10 mouse cellular contexts compared by ENCODE assay signal in the genomic region with DNA sequence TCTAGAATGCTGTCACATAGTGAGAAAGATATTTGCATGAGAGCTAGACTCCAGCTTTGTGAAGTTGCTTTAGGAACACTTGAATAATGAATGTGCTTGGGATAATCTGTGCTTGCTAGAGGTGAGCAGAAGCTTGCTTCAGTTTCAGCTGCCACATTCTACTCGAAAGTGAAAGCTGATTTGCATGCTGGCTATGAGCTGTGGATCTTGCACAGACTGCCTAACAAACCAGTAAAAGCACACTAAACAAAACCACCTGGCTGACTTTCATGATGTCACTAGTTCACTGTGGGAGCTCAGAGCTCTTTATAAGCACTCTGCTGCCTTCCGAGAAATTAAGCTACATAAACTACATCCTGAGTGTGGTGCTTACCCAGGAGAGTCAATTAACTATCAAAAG.
A peak's percentile ranks its signal among the peaks of the same experiment; 100 is the strongest.
DNase-seq lines count a peak whose midpoint lies in the region; ATAC-seq lines count a peak whose summit lies in the region.
"Had no signal": no experiment of that assay in that cellular context is flagged by ENCODE, and none has a peak within 500 bp of the region (broad histone marks: within the 10 kb centered on the region; RNA-seq: fewer than 3 reads in every experiment).

No protein-coding gene starts in this region.

- H3K9ac ChIP-seq in limb, embryonic 11.5 days (ENCODE audit: low read length) = no peak overlapping the region
- H3K9ac ChIP-seq: liver, embryonic 14.5 days had no signal

- intact Hi-C loops in left cerebral cortex, postnatal 36 days (cut with DNase I) = no loop called here

- no peak overlapping the region; the same call in 1 of the 2 replicates for H3K27ac ChIP-seq in limb, embryonic 11.5 days (replicated peaks; ENCODE audit: low read depth, low read length)
- H3K27ac ChIP-seq: liver, embryonic 14.5 days had no signal

- no peaks in the 10 kb centered on the region for H3K36me3 ChIP-seq in limb, embryonic 11.5 days (ENCODE audit: control insufficient read depth, insufficient read depth, low read length)

- no peaks in the 10 kb centered on the region for H3K27me3 ChIP-seq in limb, embryonic 11.5 days (ENCODE audit: control insufficient read depth, insufficient read depth, low read length)
- H3K27me3 ChIP-seq: megakaryocyte, embryonic 14.5 days had no signal

- H3K4me2 ChIP-seq in limb, embryonic 11.5 days (ENCODE audit: low read depth, severe bottlenecking) = no peak overlapping the region

- WGBS in limb, embryonic 11.5 days = 10% methylated on average over 2 of the region's 2 CpGs

- H3K4me3 ChIP-seq in limb, embryonic 11.5 days (ENCODE audit: low read depth, low read length) = no peak overlapping the region
- H3K4me3 ChIP-seq: megakaryocyte, embryonic 14.5 days had no signal

- ATAC-seq in frontal cortex, adult (ENCODE audit: low TSS enrichment) = peak; percentile 99
- ATAC-seq in limb, embryonic 11.5 days (ENCODE audit: insufficient number of reproducible peaks, low FRiP score, low TSS enrichment, low read depth) = peak; percentile 88

- H3K9me3 ChIP-seq in limb, embryonic 11.5 days (ENCODE audit: control insufficient read depth, low read length) = no peaks in the 10 kb centered on the region
- H3K9me3 ChIP-seq: megakaryocyte, embryonic 14.5 days had no signal

- DNase-seq in frontal cortex, postnatal 14 days (ENCODE audit: low spot score in 2 of 2) = no peak
- peak; percentile 17 for DNase-seq in B cell, adult 2 months
- DNase-seq in embryo, embryonic 11 days = peak; percentile 61
- DNase-seq in limb, embryonic 11.5 days (ENCODE audit: low spot score) = peak; percentile 73
- DNase-seq in T-cell, adult 2 months (ENCODE audit: low spot score) = no peak
- DNase-seq in kidney, postnatal 25 days = no peak
- DNase-seq in left cerebral cortex, postnatal 36 days (ENCODE audit: low spot score in 2 of 2) = no peak

- H3K4me1 ChIP-seq in limb, embryonic 11.5 days (ENCODE audit: control insufficient read depth, insufficient read depth, low read length) = no peaks in the 10 kb centered on the region

Comparison
In these comparisons a context has a peak if more than half of its experiments do, and no peak if none do; other contexts are left out.
1. DNase-seq: peak in B cell, adult 2 months (2 of 2), embryo, embryonic 11 days (single experiment) and limb, embryonic 11.5 days (single experiment); none in frontal cortex, postnatal 14 days (0 of 2), T-cell, adult 2 months (single experiment), kidney, postnatal 25 days (0 of 2) and left cerebral cortex, postnatal 36 days (0 of 2).